Mouse (Mus musculus): Measurements from ENCODE around the gene Rnf123.

DNA sequence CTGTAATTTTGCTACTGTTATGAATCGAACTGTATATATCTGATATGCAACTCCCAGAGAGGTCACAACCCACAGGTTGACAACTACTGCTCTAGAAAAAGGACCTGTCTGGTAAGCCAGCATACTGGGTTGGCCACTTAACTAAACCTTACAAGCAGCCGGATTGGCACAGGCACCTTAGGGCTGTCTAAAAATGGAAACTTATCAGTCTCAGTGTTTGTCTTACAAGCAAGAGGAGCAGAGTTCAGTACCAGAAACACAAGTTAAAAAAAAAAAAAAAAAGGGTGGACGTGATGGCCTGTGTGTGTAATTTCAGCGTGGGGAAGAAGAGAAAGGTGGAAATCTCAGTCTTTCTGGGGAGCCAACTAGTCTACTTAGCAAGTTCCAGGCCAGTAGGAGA lies 11.3 kb downstream of the Rnf123 start:
- TF ChIP-seq POLR2A (IDR thresholded peaks at IDR 0.05; ENCODE audit: low read depth, low read length) (no peak), CTCF (IDR thresholded peaks at IDR 0.05; ENCODE audit: borderline replicate concordance, insufficient read depth, low read length) (no peak)

All from embryonic fibroblast, embryonic 13.5 days (primary cell).